Comparison of ENCODE assay signal across 8 mouse cellular contexts in the genomic region with DNA sequence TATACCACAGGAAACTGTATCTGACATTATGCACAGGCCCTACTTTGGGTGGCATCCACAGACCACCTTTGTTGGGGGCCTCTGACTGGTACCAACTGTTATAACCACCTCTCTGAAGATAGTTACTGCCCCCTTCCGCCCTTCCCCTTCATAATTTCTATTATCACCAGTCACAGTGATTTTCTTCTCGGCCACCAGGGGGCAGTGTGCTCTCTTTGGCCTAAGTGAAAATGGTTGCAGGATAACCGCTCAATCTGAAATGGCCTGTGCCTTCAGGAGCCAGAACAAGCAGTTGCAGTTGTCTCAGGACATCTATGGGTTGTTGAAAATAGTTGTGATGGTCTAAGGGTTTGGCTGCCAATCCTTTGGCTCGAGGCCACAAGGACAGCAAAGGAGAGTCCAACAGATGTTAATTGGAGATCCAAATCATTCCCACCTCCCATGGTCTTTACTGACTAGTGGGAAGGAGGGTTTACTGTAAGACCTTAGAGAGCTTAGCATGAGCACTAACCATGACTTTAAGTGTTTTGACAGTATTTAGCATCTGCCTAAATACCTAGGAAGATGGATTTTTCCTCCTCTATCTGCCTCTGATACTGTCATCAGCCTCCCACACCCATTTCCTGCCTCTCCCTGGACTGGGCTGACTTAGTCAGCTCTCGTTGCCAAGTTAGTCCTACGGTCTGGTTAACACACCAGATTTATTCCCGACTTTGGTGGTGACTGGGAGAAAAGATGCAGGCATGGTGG. TPM values are rescaled to one million over a fixed set of nuclear protein-coding genes. Genes with fewer than 3 reads are reported as not detected.
DNase-seq lines count a peak whose midpoint lies in the region; ATAC-seq lines count a peak whose summit lies in the region.

No protein-coding gene starts in this region.

- peak; percentile 34 for DNase-seq in kidney, adult 9 months
- peak; percentile 46 to 49 for DNase-seq in CD8-positive naive resting alpha-beta T cell, adult 2 months (ENCODE audit: low read depth in 2 of 2, low spot score in 2 of 2)
- peak; percentile 60 for DNase-seq in embryo, embryonic 9.5 days (ENCODE audit: extremely low spot score)
- peak; percentile 65 to 69 for DNase-seq in kidney, postnatal 4 days
- no peak for DNase-seq in left cerebral cortex, adult 8-10 months (ENCODE audit: low spot score in 2 of 2)

- no peaks in the 10 kb centered on the region for H3K36me3 ChIP-seq in kidney, embryonic 15.5 days

- H3K9ac ChIP-seq in kidney, embryonic 15.5 days = no peak overlapping the region

- H3K9me3 ChIP-seq in kidney, embryonic 15.5 days (replicated peaks) = no peaks in the 10 kb centered on the region

- peaks cover 13% of the 10 kb centered on the region; the same call in 1 of the 2 replicates for H3K27me3 ChIP-seq in kidney, embryonic 15.5 days

- no peak overlapping the region for H3K4me2 ChIP-seq in kidney, embryonic 15.5 days

- H3K4me3 ChIP-seq in kidney, embryonic 15.5 days (replicated peaks) = no peak overlapping the region

- H3K4me1 ChIP-seq in kidney, embryonic 15.5 days = peaks cover 19% of the 10 kb centered on the region

- no peak for ATAC-seq in kidney, embryonic 15.5 days (replicated peaks; ENCODE audit: low FRiP score)
- peak; percentile 53 for ATAC-seq in activated CD4-positive, CD25-positive, alpha-beta regulatory T cell, adult 4 months
- ATAC-seq in neutrophil, adult 5-6 weeks (ENCODE audit: extremely low read depth, insufficient number of reproducible peaks, low FRiP score, poor library complexity, severe bottlenecking) = peak; percentile 83

- 11% methylated on average over 7 of the region's 7 CpGs for WGBS in kidney, embryonic 15.5 days

- H3K27ac ChIP-seq in kidney, embryonic 15.5 days = no peak overlapping the region

RNA-seq across cellular contexts. Expression of a gene that starts 4.6 kb away (rescaled TPM):
- 2.9 and 3.0 TPM in 2 replicates for polyA plus RNA-seq in kidney, embryonic 15.5 days (2015; fragmentation: Nextera tagmentation; extraction: Ambion mirVana)
- 1 to 10 TPM; 1.2 to 1.8 TPM for polyA plus RNA-seq in activated CD4-positive, CD25-positive, alpha-beta regulatory T cell, adult 4 months (2017; shearing (Covaris generic))
- total RNA-seq in neutrophil, adult 5-6 weeks (2017) = 4.7 and 7.7 TPM in 2 replicates
- 10 to 100 TPM in 1 of 4 experiments, 1 to 10 TPM in 3; 7.4 to 13.7 (median 8.4) TPM for total RNA-seq in left cerebral cortex, adult 8-10 months (2022)

RNA-seq across cellular contexts. Expression of a gene that starts 4.9 kb away (rescaled TPM):
- polyA plus RNA-seq in kidney, embryonic 15.5 days (2015; fragmentation: Nextera tagmentation; extraction: Ambion mirVana) = 0.14 and 0.16 TPM in 2 replicates
- under 1 TPM; 0.42 to 0.46 TPM for polyA plus RNA-seq in activated CD4-positive, CD25-positive, alpha-beta regulatory T cell, adult 4 months (2017; shearing (Covaris generic))
- total RNA-seq in neutrophil, adult 5-6 weeks (2017) = not detected in 2 replicates
- 100 to 1,000 TPM; 175 to 186 (median 183) TPM for total RNA-seq in left cerebral cortex, adult 8-10 months (2022)

RNA-seq across cellular contexts. Expression of a gene that starts 40.1 kb away (rescaled TPM):
- 8.1 and 8.7 TPM in 2 replicates for polyA plus RNA-seq in kidney, embryonic 15.5 days (2015; fragmentation: Nextera tagmentation; extraction: Ambion mirVana)
- 1 to 10 TPM; 2.3 to 2.9 TPM for polyA plus RNA-seq in activated CD4-positive, CD25-positive, alpha-beta regulatory T cell, adult 4 months (2017; shearing (Covaris generic))
- 1.8 and 3.5 TPM in 2 replicates for total RNA-seq in neutrophil, adult 5-6 weeks (2017)
- total RNA-seq in left cerebral cortex, adult 8-10 months (2022) = 10 to 100 TPM; 16.8 to 18.3 (median 17.7) TPM

Comparison
In these comparisons a context has a peak if more than half of its experiments do, and no peak if none do; other contexts are left out.
1. DNase-seq: peak in kidney, adult 9 months (single experiment), CD8-positive naive resting alpha-beta T cell, adult 2 months (2 of 2), embryo, embryonic 9.5 days (single experiment) and kidney, postnatal 4 days (2 of 2); none in left cerebral cortex, adult 8-10 months (0 of 2).
2. RNA of a gene that starts 4.9 kb away (total RNA-seq): 175 to 186 TPM in left cerebral cortex, adult 8-10 months; not detected in neutrophil, adult 5-6 weeks; every median in the first group is over 100 times any median in the second.